Mouse (Mus musculus): ENCODE data around the gene Rbm17.

DNA sequence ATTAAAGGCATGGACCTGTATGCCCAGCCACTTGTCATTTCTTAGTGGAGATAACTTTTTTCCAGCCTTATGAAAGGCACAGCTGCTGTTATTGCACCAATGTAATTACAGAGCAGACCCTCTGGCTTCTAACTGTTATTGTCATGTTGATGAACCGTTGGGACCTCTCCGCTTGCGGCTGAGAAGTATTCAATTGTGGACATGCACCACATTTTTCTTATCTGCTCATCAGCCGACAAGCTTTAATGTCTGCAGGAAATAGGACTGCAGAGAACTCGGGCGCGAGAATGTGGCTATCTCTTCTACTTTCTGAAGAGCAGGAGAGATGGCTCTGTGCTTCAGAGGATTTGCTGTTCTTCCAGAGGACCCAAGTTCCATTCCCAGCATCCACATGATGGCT, 37.7 kb downstream of the Rbm17 start:
- TF ChIP-seq CTCF (conservative IDR thresholded peaks at IDR 0.05; ENCODE audit: low read length) (no peak), NANOG (IDR thresholded peaks at IDR 0.05; ENCODE audit: borderline replicate concordance, low read length) (no peak), POU5F1 (IDR thresholded peaks at IDR 0.05; ENCODE audit: borderline replicate concordance, low read length) (no peak)

All from E14TG2a.4 (cell line).